Mouse (Mus musculus) liver, adult 10 weeks (tissue): Measurements from ENCODE around the gene Olfr1180. TPM values are rescaled to one million over a fixed set of nuclear protein-coding genes. Genes with fewer than 3 reads are reported as not detected.

Experiments
- polyA plus RNA-seq: library from polyadenylated mRNA; stranded (reverse); fragments of 350-450 nt; fragmentation: Illumina TruSeq; extraction: RNeasy Lipid Tissue Mini Kit (QIAGEN cat#74804); gene quantifications from one replicate; pipeline ENCODE4 v1.2.3, GENCODE M21; 2014; ENCODE audit warnings: low read depth, low replicate concordance

The Olfr1180 gene
- not detected for polyA plus RNA-seq

GRCm38 (mm10) chr2:88419051-88419450, at the start of gene Olfr1180:
Gene Olfr1180 (minus strand): TSS chr2:88419151.

DNA sequence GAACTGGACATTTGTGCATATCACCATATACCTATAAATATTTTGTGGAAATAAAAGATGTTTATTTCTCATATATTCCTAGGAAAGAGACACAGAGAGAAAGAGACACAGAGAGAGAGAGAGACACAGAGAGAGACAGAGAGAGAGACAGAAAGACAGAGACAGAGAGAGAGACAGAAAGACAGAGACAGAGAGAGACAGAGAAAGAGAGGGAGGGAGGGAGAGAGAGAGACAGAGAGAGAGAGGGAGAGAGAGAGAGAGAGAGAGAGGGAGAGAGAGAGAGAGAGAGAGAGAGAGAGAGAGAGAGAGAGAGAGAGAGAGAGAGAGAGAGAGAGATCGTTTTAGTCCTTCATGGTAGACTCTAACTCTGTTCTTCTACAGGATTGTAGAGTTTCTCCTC, 35.6 kb upstream of the Olfr1180 start, which contains the start of gene Olfr1183:
Gene Olfr1183, plus strand, starts transcription at position 301 of the 400 bp plus-strand sequence.

DNA sequence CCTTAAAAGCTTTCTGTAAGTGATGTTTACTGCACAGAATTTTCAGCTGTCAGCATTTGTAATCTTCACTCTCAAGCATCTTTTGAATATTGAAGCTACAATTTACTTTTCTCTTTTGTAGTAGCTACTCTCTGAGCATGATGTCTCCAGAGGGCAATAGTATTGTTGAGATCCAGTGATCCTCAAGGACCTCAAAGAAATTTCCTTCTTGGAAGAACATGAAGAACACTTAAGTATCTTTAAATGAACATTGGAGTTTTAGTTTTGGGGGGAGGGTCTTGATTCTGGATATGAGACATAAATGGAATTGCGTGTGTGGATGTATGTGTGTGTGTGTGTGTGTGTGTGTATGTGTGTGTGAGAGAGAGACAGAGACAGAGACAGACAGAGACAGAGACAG, 30.1 kb upstream of the Olfr1180 start, which contains the start of gene Gm13757:
Gene Gm13757, minus strand, starts transcription at position 101 of the 400 bp plus-strand sequence.

DNA sequence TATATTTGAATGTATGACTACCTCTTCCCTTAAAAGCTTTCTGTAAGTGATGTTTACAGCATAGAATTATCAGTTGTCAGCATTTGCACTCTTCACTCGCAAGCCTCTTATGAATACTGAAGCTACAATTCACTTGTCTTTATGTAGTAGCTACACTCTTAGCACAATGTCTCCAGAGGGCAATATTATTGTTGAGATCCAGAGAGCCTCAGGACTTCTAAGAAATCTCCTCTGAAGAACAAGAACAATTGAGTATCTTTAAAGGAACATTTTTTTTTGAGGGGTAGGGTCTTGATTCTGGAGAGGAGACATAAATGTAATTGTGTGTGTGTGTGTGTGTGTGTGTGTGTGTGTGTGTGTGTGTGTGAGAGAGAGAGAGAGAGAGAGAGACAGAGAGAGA, 7.1 kb upstream of the Olfr1180 start, which contains the start of gene Olfr1181:
Gene Olfr1181, minus strand, starts transcription at position 101 of the 400 bp plus-strand sequence.

GRCm38 (mm10) chr2:88406353-88406752, 12.6 kb downstream of the Olfr1180 start, which contains the start of gene Olfr1179:
Gene Olfr1179 (minus strand): TSS chr2:88406453.

GRCm38 (mm10) chr2:88386762-88387161, 32.2 kb downstream of the Olfr1180 start, which contains the start of gene Olfr1178:
Gene Olfr1178 (plus strand): TSS chr2:88387062.

Other genes with a start within 250 kb of the Olfr1180 start
- not detected for gene Olfr1168, start 237.3 kb downstream of the Olfr1180 start, polyA plus RNA-seq
- not detected for gene Olfr1170, start 190.8 kb downstream of the Olfr1180 start, polyA plus RNA-seq
- gene Olfr1173, start 139.3 kb downstream of the Olfr1180 start, polyA plus RNA-seq, result not detected
- gene Olfr1174-ps, start 104.0 kb downstream of the Olfr1180 start, polyA plus RNA-seq, result not detected
- not detected for gene Olfr1175-ps, start 91.9 kb downstream of the Olfr1180 start, polyA plus RNA-seq
- gene Olfr1176, start 82.4 kb downstream of the Olfr1180 start, polyA plus RNA-seq, result not detected
- not detected for gene Olfr1177-ps, start 72.7 kb downstream of the Olfr1180 start, polyA plus RNA-seq
- not detected for gene Olfr1178, start 32.1 kb downstream of the Olfr1180 start, polyA plus RNA-seq
- not detected for gene Olfr1179, start 12.7 kb downstream of the Olfr1180 start, polyA plus RNA-seq
- not detected for gene Olfr1181, start 7.0 kb upstream of the Olfr1180 start, polyA plus RNA-seq
- gene Gm13757, start 30.0 kb upstream of the Olfr1180 start, polyA plus RNA-seq, result not detected
- not detected for gene Olfr1183, start 35.7 kb upstream of the Olfr1180 start, polyA plus RNA-seq
- gene Olfr1184, start 64.4 kb upstream of the Olfr1180 start, polyA plus RNA-seq, result not detected
- gene Olfr1185-ps1, start 74.2 kb upstream of the Olfr1180 start, polyA plus RNA-seq, result not detected
- not detected for gene Olfr1186, start 99.4 kb upstream of the Olfr1180 start, polyA plus RNA-seq
- gene Olfr1188, start 137.8 kb upstream of the Olfr1180 start, polyA plus RNA-seq, result not detected
- not detected for gene Olfr1189, start 167.3 kb upstream of the Olfr1180 start, polyA plus RNA-seq
- gene Olfr1191-ps1, start 221.4 kb upstream of the Olfr1180 start, polyA plus RNA-seq, result not detected
- not detected for gene Olfr1192-ps1, start 229.4 kb upstream of the Olfr1180 start, polyA plus RNA-seq